Mouse (Mus musculus): Measurements from ENCODE around the gene Olfr698.
"Not testable (repeated sequence)": the region's sequence is repeated elsewhere in the genome, so short reads cannot be mapped to it uniquely, and the experiment has no call there.

Olfr698 gene

DNA sequence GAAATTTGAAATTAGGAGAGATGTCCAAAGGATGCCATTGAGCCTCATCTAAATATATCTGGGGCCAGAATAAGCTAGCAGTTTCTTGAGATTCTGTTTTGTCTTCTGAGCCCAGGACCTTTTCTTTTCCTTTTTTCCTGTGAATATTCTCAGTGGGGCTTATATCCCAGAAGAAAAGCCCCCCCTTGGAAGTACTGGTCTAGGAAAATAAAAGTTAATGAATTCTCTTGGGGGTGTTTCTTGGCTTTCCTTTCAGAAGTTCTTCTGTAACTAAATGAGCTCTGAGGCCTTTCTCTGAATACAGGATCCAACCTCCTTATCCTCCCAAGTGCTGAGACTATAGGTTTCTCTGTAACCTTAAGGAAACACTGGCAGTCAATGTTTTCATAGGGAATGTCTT, at the start of gene Olfr698:
TSS of gene Olfr698 (minus strand) at position 101 of the 400 bp plus-strand sequence.
- DNase-seq (ENCODE audit: low spot score): no peak

DNA sequence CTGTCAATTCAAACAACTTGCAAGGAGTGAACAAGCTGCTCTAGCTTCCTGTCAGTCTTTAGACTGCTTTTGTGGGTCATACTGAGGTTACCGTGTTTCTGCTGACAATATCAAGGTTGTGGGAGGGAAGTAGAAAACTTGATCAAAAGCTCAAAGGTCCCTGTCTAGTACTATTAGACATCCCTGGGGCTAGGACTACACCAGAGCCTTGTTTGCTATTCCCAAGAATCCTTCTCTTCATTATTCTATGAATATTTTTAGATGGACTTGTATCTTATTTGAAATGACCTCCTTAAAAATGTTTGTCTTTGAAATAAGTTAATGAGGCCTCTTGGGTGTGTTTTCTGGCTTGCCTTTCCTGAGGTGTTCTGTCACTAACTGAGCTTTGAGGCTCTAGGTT, 37.9 kb upstream of the Olfr698 start, which contains the start of gene Olfr699:
TSS of gene Olfr699 (minus strand) at position 101 of the 400 bp plus-strand sequence.
- DNase-seq (ENCODE audit: low spot score): no peak

DNA sequence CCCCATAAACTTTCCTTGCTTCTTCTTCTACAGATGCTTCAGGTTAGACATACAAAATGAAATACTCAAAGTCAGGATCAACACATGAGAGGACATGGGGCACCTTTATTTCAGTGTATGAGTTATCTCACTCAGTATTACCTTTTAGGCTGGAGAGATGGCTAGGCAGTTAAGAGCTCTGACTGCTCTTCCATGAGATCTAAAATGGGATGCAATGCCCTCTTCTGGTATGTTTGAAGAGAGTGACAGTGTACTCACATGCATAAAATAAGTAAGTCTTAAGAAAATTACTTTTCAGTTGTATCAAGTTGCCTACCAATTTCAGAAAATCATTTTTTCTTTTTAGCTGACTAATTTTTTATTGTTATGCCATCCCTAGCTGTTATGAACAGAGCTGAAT, 33.1 kb upstream of the Olfr698 start:
- DNase-seq (ENCODE audit: low spot score): no peak

DNA sequence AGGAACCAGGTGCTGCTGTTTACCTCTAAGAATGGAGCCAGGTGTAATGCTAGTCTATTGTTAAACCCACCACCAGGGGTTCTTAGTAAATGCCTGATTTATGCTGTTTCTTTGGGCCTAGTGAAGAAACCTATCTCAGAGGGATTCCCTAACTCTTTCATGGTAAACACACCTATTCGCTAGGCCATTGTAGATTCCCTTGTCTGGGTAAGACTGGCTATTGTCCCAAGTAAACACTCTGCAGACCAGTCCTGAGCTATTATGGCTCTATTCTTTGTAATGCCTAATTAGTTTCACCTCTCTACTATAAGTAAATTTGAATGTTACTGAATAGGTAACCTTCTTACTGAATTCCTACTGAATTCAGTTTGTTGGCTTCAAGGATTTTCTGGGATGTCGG, 5.8 kb upstream of the Olfr698 start:
- DNase-seq (ENCODE audit: low spot score): not testable (repeated sequence)

DNA sequence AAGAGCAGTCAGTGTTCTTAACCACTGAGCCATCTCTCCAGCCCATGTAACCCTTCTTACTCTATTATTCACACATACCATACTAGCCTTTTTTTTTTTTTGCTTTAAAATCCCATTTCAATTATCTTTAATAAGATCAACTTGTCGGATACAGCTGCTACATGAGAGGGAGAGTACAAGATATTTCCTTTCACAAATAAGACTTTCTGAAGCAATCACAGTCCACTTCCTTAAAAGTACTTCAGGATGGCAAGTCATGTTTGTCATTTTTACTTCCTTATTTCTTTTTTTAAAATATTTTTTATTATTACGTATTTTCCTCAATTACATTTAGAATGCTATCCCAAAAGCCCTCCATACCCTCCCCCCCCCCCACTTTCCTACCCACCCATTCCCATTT, 3.6 kb upstream of the Olfr698 start:
- DNase-seq (ENCODE audit: low spot score): no peak

DNA sequence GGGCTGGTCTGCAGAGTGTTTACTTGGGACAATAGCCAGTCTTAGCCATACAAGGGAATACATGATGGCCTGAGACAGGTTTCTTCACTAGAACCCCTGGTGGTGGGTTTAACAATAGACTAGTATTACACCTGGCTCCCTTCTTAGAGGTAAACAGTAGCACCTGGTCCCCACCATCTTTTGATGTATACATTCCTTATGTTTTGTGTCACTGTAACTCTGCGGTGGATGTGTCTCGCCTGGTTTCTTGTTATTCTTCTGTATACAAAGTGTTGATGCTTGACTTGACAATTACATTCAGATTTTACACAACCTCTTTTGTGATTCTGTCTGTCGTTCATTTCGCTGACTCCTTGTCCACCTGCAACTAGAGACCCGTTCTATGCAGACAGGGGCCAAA, 9.4 kb downstream of the Olfr698 start:
- DNase-seq (ENCODE audit: low spot score): no peak

DNA sequence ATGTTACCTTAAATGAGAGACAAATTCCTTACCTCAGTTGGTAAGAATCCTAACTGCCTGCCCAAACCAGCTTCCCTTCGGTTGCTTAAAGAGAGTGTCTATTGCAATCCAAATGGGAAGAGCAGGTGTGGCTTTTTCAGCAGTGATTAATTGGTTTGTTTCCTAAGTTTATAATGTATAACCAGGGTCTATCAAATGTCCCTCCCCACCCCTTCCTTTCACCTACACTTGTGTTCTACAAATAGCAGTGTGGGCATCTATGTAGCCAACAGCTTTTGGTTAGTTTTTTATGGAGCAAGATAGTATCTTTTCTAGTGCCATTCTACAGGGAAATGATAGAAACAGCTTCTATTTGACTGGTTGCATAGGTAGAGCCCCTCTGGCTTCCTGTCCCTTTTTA, 12.9 kb downstream of the Olfr698 start, which contains the start of gene Olfr697:
TSS of gene Olfr697 (minus strand) at position 101 of the 400 bp plus-strand sequence.
- no peak for DNase-seq (ENCODE audit: low spot score)

DNA sequence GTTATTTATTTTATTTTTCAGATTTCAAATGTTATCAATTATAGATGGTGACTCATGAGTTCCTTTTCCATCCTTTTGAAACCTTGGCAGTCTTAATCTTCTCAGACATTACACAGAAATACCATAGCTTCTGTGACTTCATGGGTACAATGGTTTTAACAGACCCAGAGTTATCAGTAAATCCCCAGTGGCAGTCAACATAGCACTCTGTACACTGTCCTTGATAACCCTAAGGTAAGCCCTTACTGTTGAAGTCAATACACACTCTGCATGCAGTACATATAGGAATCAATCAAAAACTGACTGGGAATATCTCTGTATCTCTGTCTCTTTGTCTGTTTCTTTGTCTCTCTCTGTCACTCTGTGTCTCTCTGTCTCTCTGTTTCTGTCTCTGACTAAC, 18.2 kb downstream of the Olfr698 start:
- no peak for DNase-seq (ENCODE audit: low spot score)

DNA sequence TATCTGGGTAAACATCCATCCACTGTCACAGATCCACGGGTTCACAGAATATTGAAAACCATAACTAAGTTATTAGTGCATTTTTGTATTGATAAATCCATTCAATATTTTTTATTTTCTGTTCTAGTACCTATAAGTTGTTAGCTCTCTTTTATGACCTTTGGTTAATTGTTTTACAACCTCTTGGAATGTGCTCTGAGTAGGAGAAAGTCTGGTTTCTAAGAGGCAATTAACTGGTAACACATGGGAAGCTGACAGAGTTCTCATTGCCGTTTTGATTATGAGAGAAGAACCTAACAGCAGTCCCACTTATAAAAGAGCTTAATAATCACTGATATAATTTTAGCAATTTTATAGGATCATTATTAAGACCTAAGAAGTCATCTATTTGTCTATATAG, 21.5 kb downstream of the Olfr698 start:
- DNase-seq (ENCODE audit: low spot score): no peak

DNA sequence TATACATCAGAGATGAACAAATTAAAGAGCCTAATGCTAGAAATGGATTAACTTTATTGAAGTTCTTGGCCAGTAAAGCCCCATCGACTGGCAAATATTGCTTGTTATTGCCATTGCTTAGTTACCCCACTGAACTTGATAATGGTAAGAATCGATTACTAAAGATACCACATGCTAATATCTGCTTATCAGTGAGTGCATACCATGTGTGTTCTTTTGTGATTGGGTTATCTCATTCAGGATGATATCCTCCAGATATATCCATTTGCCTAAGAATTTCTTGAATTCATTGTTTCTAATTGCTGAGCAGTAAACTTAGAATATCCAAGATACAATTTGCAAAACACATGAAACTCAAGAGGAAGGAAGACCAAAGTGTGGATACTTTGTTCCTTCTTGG, 29.5 kb downstream of the Olfr698 start:
- DNase-seq (ENCODE audit: low spot score): not testable (repeated sequence)

DNA sequence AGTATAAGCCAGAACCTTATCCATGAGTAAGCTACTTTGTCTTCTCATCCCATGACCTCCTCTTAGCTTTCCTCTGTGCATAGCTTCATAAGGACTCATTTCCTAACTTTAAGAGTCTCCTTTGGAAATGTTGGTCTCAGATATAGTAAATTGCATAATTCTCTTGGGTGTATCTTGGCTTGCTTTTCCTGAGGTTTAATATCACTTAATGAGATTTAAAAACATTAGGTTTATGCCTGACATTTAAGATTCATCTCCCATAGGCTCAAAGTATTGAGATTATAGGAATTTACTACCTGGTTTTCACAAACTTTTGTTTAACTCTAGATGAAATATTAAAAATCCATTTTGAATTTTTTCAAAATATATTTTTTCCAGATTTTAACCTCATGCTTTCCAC, 38.9 kb downstream of the Olfr698 start, which contains the start of gene Olfr695:
TSS of gene Olfr695 (minus strand) at position 101 of the 400 bp plus-strand sequence.
- DNase-seq (ENCODE audit: low spot score): no peak

DNA sequence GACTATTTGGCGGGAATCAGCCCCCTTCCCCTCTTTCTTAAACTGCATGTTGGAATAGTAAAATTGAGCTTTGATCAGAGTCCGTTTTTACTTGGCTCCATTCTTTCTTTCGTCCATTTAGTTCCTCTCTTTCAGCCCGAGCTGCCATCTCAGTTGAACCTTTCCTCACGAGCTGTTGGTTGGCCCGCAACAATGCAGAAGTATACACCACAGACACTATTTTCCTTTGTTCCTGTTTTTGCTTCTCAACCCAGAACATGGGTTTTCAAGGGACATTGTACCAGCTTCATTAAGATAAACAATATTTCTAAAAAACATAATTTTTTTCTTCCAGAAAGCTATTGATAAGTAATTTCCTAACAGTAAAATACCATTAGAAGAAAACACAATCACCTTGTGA, 43.7 kb downstream of the Olfr698 start:
- no peak for DNase-seq (ENCODE audit: low spot score)

DNA sequence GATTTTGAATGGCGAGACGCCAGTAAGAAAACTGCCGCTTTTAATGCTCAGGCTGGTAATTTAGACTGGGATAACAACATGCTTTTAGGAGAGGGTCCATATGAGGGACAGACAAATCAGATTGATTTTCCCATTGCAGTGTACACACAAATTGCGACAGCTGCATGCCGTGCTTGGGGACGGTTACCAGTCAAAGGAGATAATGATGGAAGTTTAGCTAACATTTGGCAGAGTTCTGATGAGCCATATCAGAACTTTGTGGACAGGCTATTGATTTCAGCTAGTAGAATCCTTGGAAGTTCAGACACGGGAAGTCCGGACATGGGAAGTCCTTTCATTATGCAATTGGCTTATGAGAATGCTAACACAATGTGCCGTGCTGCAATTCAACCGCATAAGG, 47.5 kb downstream of the Olfr698 start:
- DNase-seq (ENCODE audit: low spot score): not testable (repeated sequence)

Measured in testis, postnatal 14 days (tissue).